Mouse (Mus musculus): ENCODE measurements around the gene Pafah1b1. TPM values are rescaled to one million over a fixed set of nuclear protein-coding genes. Genes with fewer than 3 reads are reported as not detected.

The Pafah1b1 gene
- 10 to 100 TPM; 65.4 to 77.3 TPM for polyA plus RNA-seq (2017; shearing (Covaris generic))

GRCm38 (mm10) chr11:74724235-74724791 lies at the start of gene Pafah1b1:
TSS of gene Pafah1b1 (minus strand) at chr11:74724670.

DNA sequence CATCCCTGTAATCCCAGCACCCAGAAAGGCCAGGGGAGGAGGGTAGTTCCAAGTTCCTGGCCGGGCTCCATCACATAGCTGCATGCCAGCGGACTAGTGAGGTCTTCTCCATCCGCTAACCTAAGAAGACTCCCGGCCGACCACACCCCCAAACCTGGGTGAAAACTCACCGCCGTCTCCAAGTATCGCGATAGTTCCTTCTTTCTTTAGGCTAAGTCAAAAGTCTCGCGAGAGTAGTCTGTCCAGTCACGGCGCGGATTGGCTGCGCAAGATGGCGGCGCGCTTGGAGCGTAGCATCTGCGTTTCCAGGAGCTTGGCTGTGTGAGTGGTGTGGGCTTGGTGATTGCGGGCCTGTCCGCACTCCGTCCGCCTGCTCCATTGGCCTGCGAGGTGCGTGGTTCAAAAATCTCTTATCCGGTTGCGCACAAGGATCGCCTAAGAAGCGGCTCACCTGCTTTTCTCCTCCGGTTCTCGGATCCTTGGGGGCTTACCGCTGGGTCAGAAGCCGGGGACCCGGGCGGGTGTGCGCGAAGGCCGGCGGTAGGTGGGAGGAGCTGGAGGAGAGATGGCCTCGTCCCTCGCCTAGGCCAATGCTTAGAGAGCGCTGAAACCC lies 46.2 kb upstream of the Pafah1b1 start, which contains the start of gene Mettl16:
Gene Mettl16, plus strand, starts transcription at position 236 of the 613 bp plus-strand sequence.

GRCm38 (mm10) chr11:74649095-74649646 lies 75.3 kb downstream of the Pafah1b1 start, which contains the start of gene Cluh:
TSS of gene Cluh (plus strand) at chr11:74649495.

Other genes starting within 250 kb of the Pafah1b1 start
- gene Rap1gap2, start 113.8 kb downstream of the Pafah1b1 start, polyA plus RNA-seq (2017; shearing (Covaris generic)), result 1 to 10 TPM; 4.6 to 9.9 TPM
- under 1 TPM in 1 of 2 experiments, not detected in 1; 0.82 TPM for gene Ccdc92b, start 105.1 kb downstream of the Pafah1b1 start, polyA plus RNA-seq (2017; shearing (Covaris generic))
- 10 to 100 TPM; 26.8 to 35.6 TPM for gene Cluh, start 75.2 kb downstream of the Pafah1b1 start, polyA plus RNA-seq (2017; shearing (Covaris generic))
- gene Mettl16, start 46.2 kb upstream of the Pafah1b1 start, polyA plus RNA-seq (2017; shearing (Covaris generic)), result 10 to 100 TPM; 40.0 to 41.2 TPM
- 1 to 10 TPM; 7.8 to 8.9 TPM for gene Mnt, start 106.2 kb upstream of the Pafah1b1 start, polyA plus RNA-seq (2017; shearing (Covaris generic))
- gene Sgsm2, start 172.4 kb upstream of the Pafah1b1 start, polyA plus RNA-seq (2017; shearing (Covaris generic)), result 1 to 10 TPM; 3.8 to 4.5 TPM
- 10 to 100 TPM; 38.4 to 53.2 TPM for gene Tsr1, start 173.4 kb upstream of the Pafah1b1 start, polyA plus RNA-seq (2017; shearing (Covaris generic))
- 10 to 100 TPM; 29.7 to 32.8 TPM for gene Smg6, start 201.2 kb upstream of the Pafah1b1 start, polyA plus RNA-seq (2017; shearing (Covaris generic))
- 1 to 10 TPM; 7.2 to 7.8 TPM for gene Srr, start 201.3 kb upstream of the Pafah1b1 start, polyA plus RNA-seq (2017; shearing (Covaris generic))

All from inflammation-experienced regulatory T-cells (primary cell).